Mouse (Mus musculus): ENCODE data around the gene Gas7.

DNA sequence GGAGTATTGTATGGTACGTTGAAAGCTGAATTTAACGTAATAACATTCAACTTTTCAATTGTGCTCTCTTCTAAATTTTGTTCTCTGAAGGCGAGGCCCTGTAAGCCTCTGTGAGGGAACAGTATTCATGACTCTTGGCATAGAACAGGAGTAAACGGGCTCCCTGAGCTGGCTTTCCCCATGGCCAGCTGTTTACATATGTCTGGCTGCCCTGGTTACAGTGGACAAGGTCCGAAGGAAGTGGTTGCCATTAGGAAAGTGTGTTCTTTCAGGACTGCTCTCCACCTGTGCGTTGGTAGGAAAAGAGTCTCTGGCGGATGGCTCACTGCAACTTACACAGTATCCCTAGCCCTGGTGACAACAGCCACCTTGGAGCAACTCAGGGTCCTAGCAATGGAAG lies 171.9 kb downstream of the Gas7 start:
- TF ChIP-seq CTCF (IDR thresholded peaks at IDR 0.05; ENCODE audit: extremely low read depth, insufficient read depth, low read length): no peak
- no peak for TF ChIP-seq POLR2A (IDR thresholded peaks at IDR 0.05; ENCODE audit: extremely low read depth, insufficient read depth, low read length)
